Mouse (Mus musculus): ENCODE results near the gene Gpank1.

GRCm38 (mm10) chr17:35121143-35121799, at the start of gene Gpank1:
- TF ChIP-seq CTCF (IDR thresholded peaks at IDR 0.05; ENCODE audit: low read depth, low read length) (no peak), GATA1 (IDR thresholded peaks at IDR 0.05; ENCODE audit: borderline replicate concordance, low read length) (no peak), POLR2AphosphoS5 (IDR thresholded peaks at IDR 0.05; ENCODE audit: insufficient replicate concordance, low read depth, low read length) (no peak), TAL1 (conservative IDR thresholded peaks at IDR 0.05; ENCODE audit: low read depth, low read length) (no peak)

Measured in G1E (cell line).